Mouse (Mus musculus): ENCODE data around the gene Cacna1s.

Cacna1s gene

DNA sequence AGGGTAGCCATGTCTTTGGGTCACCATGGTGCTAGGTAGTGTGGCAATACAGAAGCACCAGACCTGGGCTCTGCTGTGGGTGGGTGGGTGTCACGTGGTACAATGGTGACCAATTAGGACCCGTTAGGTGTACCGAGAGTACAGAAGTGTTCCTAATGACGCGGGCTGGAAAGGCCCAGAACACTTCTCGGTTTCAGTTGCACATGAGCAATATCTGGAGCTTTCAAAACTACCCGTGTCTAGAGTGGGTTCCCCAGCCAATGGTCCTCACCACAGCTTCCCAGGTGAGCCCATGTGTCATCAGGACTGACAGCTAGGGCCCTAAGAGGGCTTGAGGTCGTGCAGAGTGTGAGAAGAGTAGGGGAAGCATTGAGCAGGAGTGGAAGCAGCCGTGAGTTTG lies 64.5 kb downstream of the Cacna1s start:
- DNase-seq (ENCODE audit: low spot score in 2 of 2), result no peak

DNA sequence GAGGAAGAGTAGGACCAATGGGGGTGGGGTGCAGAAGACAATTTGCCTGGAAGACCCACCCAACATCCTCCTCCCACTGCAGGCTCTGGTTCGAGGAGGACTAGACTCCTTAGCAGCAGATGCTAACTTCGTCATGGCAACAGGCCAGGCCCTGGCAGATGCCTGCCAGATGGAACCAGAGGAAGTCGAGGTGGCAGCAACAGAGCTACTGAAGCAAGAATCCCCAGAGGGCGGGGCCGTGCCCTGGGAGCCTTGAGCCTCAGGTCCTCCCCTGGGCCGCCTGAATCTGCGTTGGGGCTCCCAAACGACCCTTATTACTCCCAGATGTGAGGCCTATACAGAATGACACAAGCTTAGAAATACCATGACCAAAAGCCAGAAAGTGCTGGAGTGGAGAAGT lies 66.3 kb downstream of the Cacna1s start:
- DNase-seq (ENCODE audit: low spot score in 2 of 2), result peak; percentile 42 to 54

DNA sequence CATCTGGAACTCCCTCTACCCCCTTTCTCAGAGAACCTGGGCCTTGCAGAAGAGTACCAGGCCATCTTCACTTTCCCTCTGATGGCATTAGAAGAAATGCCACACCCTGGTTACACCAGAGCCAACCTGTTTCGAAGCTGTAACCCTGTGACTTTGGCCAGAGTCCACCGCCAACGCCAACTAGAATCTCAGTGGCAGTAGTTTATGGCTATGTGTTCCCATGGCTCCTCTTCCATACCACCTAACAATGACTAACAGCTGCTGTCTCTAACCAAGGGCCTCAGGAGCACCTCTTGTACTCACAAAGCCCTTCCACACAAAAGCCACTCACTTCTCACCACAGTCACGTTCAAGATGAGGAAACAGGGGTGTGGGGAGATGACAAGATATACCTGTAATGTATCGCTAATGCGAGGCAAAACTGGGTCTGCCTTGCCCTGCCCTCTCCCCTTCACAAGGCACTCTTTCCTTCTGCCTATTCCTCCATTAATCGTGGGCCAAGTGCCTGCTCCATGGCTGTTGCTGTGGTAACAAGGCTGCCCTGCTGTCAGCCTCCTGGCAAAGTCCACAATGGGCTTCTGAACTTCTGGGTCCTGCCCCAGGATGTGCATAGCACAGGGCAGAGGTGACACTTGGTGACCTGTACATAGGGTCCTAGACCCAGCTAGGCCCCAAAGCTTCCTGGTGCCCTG lies 67.2 kb downstream of the Cacna1s start:
- DNase-seq (ENCODE audit: low spot score in 2 of 2), result no peak

DNA sequence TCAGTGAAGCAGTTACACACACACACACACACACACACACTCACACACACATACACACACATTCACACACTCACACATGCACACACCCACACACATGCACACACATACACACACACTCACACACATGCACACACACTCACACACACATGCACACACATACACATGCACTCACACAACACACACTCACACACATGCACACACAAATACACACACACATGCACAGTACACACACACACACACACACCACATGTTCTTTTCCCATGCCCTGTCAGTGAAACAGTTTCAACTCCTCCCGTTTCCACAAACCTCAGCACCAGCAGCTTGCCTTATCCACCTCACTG lies 67.7 kb downstream of the Cacna1s start:
- no peak for DNase-seq (ENCODE audit: low spot score in 2 of 2)

DNA sequence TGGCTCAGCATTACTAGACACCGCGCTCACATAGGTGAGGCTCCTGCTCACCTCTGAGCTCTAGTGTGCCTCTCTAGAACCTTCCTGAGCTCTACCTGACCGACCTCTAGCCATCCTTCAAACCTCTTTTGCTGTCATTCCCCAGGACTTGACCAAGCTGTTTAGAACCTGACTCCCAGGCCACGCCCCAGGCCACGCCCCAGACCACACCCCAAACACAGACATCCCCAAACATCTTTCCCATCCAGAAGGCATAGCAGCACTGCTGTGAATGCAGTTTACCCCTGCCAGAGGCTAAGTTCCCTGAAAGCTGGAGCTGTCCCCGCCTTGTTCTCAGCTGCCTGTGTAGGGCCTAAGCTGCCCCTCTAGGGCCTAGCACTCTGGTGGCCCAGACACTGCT lies 68.2 kb downstream of the Cacna1s start:
- no peak for DNase-seq (ENCODE audit: low spot score in 2 of 2)

DNA sequence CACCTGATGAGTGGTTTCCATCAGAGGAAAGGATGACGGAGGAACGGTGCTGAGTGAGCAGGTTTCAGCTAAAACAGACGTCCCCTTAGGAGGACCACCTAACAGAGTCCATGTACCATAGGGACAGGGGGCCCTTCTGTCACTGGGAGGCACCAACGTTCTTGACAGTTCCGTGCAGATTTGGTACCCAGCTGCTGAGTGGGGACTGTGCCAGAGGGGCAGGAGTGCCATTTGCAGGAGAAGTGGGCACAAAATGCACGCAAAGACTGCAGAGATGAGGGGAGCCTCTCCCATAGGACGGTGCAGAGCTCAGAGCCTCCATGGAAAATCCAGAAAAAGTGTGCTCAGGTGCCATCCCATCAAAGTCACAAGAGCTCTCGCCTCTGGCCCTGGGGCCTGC lies 69.5 kb downstream of the Cacna1s start:
- no peak for DNase-seq (ENCODE audit: low spot score in 2 of 2)

DNA sequence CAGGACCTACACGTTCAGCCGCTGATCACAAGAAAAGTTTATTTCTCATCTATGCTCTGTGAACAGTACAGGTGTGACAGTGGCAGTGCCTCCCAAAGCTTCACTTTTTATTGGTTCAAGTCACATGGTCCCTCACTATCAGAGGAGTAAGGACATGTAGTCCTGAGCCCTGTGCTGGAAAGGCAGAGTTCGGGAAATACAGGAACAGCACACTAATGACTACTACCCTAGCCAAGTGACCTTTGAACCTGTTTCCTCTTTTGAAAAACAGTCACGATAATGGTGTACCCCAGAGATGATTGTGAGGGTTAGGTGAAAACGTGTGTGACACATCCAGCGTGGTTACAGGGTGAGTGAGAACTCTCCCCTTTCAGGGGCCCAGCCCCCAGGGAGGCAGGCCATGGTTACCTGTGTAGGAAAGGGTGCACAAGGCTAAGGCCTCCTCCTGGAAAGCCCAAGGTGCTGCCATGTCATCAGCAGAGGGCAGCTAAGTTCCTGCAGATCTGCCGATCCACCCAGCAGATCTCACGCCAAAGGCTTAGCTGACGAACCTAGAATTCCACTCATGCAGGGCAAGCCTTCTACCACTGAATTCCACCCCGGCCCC lies 73.7 kb downstream of the Cacna1s start:
- no peak for DNase-seq (ENCODE audit: low spot score in 2 of 2)

DNA sequence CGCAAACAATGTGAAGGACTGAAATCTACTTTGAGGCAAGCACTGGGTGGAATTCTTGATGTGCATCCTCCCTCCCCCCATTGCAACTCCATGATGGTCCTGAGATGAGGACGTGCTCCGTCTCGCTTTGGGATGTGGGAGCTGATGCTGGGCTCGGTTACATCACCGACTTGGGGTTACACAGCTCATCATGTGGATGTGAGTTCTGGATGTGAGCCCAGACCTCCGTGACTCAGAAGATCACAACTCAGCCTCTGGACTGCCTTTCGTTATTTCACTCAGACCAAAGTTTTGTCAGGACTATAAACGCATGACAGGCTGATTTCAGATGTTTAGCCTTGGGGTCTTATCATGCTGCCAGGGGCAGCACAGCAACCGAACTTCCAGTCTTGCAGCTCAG lies 74.3 kb downstream of the Cacna1s start:
- DNase-seq (ENCODE audit: low spot score in 2 of 2), result no peak

DNA sequence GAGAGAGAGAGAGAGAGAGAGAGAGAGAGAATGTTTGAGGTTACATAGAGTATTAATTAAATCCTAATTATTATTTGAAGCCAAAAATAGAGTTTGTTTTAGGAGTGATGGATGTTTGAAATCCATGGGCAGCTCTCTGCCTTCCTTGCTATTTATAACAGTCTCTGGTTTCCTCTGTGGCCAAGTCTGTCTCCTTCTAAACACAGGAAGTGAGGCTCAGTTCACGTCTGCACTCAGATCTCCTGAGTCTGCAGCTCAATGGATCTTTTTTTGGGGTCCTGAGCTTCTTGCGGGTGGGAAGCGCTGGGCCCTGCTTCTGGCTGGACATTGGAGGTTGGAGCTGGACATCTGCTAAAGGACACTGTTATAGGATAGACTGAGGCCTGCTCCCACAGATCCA lies 75.3 kb downstream of the Cacna1s start:
- no peak for DNase-seq (ENCODE audit: low spot score in 2 of 2)

DNA sequence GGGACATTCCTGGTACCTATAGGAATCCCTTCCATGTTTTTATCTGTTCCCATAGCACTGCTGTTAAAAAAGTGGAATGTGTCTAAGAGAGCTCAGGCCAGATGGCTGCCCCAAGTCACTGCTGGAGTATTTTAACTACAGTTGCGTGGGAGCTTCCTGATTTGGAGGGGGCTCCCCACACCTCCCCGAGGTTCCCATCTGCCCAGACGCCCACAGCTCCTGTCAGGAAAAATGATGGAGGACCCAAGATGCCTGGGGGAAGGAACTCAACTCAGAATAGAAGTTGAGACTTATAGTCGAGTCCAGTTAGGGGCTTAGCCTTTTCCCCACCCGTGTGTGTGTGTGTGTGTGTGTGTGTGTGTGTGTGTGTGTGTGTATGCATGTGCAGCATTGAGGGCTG lies 75.9 kb downstream of the Cacna1s start:
- DNase-seq (ENCODE audit: low spot score in 2 of 2), result no peak

DNA sequence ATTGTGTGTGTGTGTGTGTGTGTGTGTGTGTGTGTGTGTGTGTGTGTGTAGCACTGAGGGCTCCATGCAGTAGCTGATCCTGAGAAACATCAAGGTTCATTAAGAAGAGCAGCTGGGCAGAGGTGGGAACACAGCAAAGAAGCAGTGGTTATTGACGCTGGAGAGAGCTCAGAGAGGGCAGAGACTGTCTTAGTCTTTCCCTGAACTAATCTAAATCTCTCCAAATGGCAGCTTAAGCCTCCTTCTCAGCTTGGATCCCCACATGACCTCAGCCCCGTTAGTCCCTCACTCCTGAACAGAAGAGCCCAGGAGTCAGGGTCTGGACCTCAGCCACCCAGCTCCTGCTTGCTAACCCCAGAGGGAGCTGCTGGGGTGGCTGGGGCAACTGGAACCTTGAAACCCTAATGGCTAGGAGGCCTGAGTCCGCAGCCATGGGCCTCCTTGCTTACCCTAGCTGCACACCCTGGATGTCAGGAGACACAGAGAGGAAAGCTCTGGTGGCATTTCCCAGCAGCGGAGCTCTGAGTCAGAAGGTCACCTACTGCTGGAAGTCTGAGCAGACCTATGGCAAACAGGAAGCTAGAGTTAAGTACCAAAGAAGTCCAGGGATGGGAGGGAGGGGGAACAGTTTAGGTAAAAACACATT lies 76.5 kb downstream of the Cacna1s start:
- no peak for DNase-seq (ENCODE audit: low spot score in 2 of 2)

DNA sequence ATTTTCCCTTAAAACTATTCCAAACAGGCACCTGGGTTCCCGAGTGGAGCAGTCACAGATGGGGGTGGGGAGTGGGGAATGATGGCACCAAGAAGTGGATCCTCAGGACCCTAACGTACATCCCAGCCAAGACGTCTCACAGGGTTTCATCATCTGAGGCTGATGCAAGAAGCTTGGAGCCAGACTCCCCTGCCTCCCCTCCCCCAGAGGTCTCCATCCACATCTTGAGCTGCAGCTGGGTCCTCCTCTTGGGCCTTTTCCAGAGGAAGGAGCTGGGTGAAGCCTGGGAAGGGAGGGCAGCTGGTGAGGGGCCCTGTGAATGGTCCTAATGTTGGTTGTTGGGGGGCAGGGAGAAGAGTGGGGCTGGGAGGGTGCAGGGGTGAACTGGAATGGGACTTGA lies 77.6 kb downstream of the Cacna1s start:
- DNase-seq (ENCODE audit: low spot score in 2 of 2), result no peak

DNA sequence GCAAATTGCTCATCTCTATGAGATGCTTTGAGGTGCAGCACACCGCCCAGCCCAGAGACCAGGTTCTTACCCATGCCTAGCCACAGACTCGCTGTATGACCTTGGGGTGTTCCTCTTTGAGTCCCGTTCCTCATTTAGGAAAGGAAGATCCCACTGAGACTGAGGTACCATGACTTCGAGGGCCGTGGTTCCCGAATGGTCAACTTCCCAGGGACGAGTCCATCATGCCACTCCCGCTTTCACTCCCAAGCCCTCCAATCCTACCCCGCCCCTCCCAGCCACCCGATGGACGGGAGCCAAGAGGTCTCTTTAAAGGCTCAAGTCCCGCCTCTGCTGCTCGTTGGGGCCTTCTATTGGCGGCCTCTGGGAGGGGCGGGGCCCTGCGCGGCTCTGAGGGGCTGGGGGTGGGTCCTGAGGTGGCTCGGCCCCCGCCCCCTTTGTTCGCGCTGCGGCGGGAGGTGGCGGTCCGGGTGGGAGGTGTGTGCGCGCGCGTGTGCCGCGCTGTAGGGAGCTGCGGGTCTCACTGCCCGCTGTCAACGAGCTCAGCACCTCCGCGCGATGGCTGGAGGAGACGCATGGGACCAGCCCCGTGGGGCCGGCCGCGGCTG lies 78.5 kb downstream of the Cacna1s start, which contains the start of gene Kif21b:
Gene Kif21b, plus strand, starts transcription at position 439 of the 608 bp plus-strand sequence.
- peak; percentile 89 to 94 for DNase-seq (ENCODE audit: low spot score in 2 of 2)

DNA sequence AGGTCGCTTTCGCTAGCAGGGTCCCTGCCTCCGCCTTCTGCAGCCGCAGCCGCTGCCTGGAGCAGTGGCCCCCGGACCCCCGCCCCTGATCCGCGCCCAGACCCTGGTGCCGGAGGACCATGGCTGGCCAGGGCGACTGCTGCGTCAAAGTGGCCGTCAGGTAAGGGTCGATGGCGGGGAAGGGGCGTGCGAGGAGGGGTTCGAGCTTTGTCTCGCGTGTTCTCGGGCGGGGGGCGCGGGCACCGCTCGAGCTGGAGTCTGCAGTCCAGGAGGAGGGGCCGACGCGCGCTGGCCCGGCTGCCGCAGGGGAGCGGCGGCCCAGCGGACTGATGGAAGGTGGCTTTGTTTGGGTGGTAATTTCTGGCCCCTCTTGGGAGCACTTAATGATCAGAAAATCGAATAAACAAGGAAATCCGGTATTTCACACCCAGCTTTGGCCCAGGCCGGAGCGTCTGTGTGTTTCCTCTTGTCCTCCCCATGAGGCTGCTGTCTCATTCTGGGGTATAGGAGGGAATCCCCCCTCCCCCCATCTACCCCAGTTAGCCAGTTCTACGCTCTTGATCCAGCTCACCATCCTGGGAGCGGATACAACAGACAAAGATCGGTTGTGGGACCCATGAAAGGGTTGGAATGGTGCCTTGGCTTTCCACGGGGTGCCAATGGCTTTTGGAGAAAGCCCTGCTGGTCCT lies 79.2 kb downstream of the Cacna1s start:
- peak; percentile 52 to 67 for DNase-seq (ENCODE audit: low spot score in 2 of 2)

DNA sequence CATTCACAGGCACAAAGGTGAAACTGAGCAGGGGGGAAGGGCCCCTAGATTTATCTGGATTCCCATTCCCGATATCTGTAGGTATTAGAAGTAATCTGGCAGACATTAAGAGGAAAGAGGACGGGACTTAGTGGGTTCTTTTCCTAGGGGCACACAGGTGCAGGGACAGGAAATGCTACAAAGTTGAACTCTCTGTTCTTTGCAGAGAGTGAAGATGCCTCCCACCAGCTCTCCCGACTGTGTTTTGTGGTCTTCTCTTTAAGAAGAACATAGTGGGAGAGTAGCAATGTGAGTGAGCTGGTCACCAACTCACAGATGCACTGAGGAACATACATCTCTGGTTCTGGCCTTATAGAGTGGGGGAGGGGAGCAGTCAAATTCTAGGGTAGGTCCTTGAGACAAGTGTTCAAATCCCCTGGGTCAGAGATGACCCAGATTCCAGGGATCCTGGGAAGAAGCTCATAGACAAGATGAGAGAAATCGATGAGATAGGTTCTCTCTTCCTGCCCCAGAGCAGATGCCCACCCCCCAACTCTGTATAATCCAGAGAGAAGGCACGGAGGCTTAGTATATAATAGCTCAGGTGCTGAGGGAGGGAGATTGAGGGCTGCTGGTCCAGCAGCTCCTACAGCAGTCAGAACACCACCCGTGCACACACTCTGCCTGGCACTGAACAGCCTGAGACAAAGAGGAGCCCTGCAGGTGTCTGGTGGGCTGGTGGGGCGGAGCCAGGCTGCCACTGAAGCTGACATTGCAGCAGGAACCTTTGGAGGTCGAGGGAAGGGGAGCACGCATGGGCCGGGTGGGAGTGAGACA lies 80.0 kb downstream of the Cacna1s start:
- DNase-seq (ENCODE audit: low spot score in 2 of 2), result peak; percentile 82 to 85

DNA sequence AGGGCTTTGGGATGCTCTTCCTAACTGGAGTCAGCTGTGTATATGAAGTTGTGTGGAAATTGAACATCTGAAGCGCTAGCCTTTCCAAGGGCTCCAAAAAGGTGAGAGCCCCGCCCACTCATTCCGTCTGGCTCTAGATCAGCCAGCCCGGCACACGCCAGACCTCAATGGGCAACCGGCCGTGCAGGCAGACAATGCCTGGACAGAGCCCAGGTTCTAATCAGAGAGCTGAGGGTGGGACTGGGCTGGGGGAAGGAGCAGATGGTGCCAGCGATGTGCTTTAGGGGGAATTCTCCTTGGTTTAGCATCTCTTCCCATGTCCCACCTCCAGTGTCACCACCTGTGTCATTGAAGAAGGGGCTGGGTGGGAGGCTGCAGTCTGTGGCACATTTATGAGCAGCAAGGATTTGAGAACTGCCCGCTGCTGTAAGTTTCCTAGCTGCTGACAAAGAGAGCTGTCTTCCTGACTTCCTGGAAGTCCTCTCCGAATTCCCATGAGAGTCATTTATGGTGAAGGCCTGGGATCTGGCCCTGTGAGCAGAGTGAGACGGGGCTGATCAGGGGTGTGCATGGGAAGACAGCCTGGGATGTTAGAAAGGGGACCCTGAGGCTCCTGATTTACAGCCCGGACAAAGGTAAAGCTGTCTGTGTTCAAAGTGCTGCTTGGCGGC lies 81.2 kb downstream of the Cacna1s start:
- peak in 1 of 2 experiments; percentile 20 for DNase-seq (ENCODE audit: low spot score in 2 of 2)

DNA sequence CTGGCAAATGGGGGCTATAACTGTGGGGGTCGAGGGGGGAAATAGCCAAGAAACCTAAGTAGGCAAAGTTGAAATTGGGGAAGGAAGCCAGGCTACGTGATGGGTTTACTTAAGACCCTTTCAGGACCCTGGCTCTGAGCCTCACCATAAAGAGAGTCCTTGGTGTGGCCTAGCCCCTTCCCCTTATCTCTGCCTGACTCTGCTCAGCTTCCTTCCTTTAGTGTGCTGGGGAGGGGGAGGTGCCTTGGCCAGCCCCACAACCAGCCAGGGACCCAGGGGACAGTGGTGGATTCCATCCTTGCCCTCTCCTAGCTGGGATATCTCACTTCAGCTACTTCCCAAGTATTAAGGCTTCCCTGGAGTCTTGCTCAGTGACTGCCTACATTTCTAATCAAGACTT lies 82.0 kb downstream of the Cacna1s start:
- peak; percentile 35 to 36 for DNase-seq (ENCODE audit: low spot score in 2 of 2)

DNA sequence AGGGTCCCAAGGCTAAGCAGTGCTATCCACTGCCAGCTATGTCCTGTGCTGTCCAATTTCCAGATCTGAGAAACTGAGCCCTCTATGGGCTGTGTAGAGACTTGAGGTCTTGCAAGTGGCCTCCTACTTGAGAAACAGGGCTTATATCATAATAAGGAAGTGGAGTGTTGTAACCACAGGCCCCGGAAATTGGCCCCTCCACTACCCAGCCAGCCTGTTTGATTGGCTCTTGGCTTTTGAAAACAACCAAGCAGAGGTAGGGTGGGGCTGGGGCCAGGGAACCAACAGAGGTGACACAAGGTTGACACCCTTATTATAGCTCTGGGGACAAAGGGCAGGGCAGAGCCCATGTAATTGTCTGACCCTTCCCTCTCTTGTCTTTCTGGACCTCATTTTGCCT lies 82.5 kb downstream of the Cacna1s start:
- peak; percentile 82 to 88 for DNase-seq (ENCODE audit: low spot score in 2 of 2)

DNA sequence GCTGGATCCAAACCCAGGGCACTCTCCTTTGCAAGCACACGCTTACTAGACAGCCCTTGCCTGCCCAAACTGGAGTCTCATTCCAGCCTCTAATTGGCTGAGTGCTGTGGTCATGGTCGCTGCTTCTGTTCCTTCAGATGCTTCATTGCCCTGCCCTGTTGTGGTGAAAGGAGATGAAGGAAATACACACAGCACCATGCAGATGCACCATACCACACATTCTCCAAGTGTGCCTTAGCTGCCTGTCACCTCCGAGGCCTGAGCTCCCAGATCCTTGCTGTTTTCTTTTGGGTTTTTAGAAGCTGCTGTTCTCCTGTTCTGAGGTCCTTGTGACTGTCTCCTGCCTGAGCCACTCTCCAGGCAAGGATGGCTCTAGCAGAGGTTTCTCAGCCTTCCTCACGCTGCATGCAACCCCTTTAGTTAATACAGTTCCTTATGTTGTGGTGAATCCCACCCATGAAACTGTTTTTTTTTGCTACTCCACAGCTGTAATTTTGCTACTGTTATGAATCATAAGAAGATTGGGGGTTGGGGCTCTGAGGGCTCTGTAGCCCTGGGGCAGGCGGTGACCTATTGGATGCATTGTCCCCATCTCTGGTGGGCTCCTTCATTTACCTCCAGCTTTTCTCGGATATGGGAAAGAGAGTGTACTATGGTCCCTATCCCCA lies 83.4 kb downstream of the Cacna1s start:
- peak in 1 of 2 experiments; percentile 27 for DNase-seq (ENCODE audit: low spot score in 2 of 2)

DNA sequence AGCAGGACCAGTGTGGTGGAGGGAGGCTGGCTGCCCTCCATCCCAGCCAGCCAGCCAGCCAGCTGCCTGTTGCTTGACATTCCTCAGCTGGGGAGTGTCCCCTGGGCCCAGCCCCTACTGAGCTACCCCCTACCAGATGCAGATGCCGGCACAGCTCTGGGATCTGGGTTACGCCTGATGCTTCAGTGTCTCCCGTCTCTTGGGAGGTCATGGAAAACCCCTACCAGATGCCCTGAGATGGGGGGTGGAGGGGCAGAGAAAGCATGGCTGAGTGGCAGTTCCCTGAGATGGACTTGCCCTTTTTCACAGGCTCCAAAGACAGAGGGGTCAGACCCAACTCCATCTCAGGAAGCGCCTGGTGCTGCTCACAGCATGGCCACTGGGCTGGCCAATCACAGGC lies 84.0 kb downstream of the Cacna1s start:
- DNase-seq (ENCODE audit: low spot score in 2 of 2), result no peak

All from thymus, postnatal 10 days (tissue).